Mouse (Mus musculus) midbrain, postnatal 0 days (tissue): ENCODE measurements around the gene Cd300a. TPM values are rescaled to one million over a fixed set of nuclear protein-coding genes. Genes with fewer than 3 reads are reported as not detected.

ENCODE experiments used
- ATAC-seq: fragments of 200-750 bp; cut with Nextera tagmentation; 2 replicates; pipeline ENCODE4 v1.8.0; 2017; ENCODE audit warnings: moderate number of reproducible peaks, mild to moderate bottlenecking, moderate TSS enrichment, moderate library complexity; ENCODE audit not compliant: low FRiP score
- DNase-seq: peaks from one replicate; pipeline ENCODE4 v3.0.0-alpha.2; 2015; ENCODE audit warnings: low spot score
- H3K27ac ChIP-seq: fragments of 300-500 bp; sonication (generic); 2 replicates; pipeline ENCODE4 v1.5.1; 2014; ENCODE audit warnings: low read depth, mild to moderate bottlenecking, low read length, mixed read lengths
- H3K27me3 ChIP-seq: fragments of 300-500 bp; sonication (generic); 2 replicates; pipeline ENCODE4 v1.6.1; 2014; ENCODE audit warnings: low read length, control low read depth, mixed read lengths; ENCODE audit not compliant: insufficient read depth
- H3K36me3 ChIP-seq: fragments of 300-500 bp; sonication (generic); 2 replicates; pipeline ENCODE4 v1.6.1; 2014; ENCODE audit warnings: low read length, control low read depth, mixed read lengths; ENCODE audit not compliant: insufficient read depth
- H3K4me1 ChIP-seq: fragments of 300-500 bp; sonication (generic); 2 replicates; pipeline ENCODE4 v1.6.1; 2014; ENCODE audit warnings: mild to moderate bottlenecking, control low read depth, antibody characterized with exemption, low read length, mixed read lengths; ENCODE audit not compliant: insufficient read depth
- H3K4me2 ChIP-seq: fragments of 300-500 bp; sonication (generic); 2 replicates; pipeline ENCODE4 v1.6.1; 2014; ENCODE audit warnings: low read depth, mild to moderate bottlenecking, low read length, mixed read lengths; ENCODE audit not compliant: poor library complexity, severe bottlenecking
- H3K4me3 ChIP-seq: fragments of 300-500 bp; sonication (generic); 2 replicates; pipeline ENCODE4 v1.5.1; 2014; ENCODE audit warnings: low read depth, mild to moderate bottlenecking, low read length, moderate library complexity
- H3K9ac ChIP-seq: fragments of 300-500 bp; sonication (generic); replicated peaks from 2 replicates; pipeline ENCODE4 v1.6.1; 2014; ENCODE audit warnings: mild to moderate bottlenecking, low read length, moderate library complexity, mixed read lengths; ENCODE audit not compliant: poor library complexity, severe bottlenecking
- H3K9me3 ChIP-seq: fragments of 300-500 bp; sonication (generic); 2 replicates; pipeline ENCODE4 v1.6.1; 2016; ENCODE audit warnings: low read length, control low read depth
- CTCF ChIP-seq: IDR thresholded peaks from 2 replicates; pipeline ENCODE4 v1.5.1; 2016; ENCODE audit warnings: antibody characterized with exemption, mild to moderate bottlenecking
- WGBS: fragments of 180-500 bp; shearing (Covaris S2); extraction: QIAGEN DNeasy Blood & Tissue Kit; methylation state at CpG from one replicate; pipeline ENCODE4 v1.1.7; 2014; 5-methylcytosine and 5-hydroxymethylcytosine counted together
- polyA plus RNA-seq: library from polyadenylated mRNA; unstranded; fragments of >200 nt; fragmentation: Nextera tagmentation; extraction: Ambion mirVana; gene quantifications from 2 replicates; pipeline ENCODE4 v1.2.1, GENCODE M21; 2015
- total RNA-seq: library from RNA; depleted of rRNA; stranded (reverse); fragments of >200 nt; gene quantifications from 2 replicates; pipeline ENCODE4 v1.2.3, GENCODE M21; 2014

Gene Cd300a
- total and polyA plus RNA-seq, 2 experiments from 2014 or later = 1.4 to 1.8 TPM

DNA sequence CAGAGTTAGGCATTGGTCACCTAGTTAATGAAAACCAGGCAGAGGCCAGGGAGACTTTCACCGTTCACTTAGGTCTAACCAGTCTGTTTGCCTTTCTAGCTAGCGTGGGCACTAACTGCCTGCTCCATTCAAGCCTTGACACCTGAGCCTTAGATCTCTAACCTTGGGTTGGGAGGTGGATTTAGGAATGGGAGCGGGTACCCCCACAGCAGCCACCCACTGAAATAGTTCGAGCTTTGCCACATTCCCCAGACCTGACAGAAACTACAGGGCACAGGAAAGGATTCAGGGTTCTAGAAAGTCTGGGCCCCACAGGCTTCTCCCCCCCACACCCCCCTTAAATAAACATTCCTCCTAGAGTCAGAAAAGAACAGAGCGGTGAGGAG, 39.8 kb upstream of the Cd300a start:
- no peak overlapping the region for H3K27ac ChIP-seq
- H3K4me2 ChIP-seq = peak overlapping the region; percentile 97; the same call in 1 of the 2 replicates
- H3K9ac ChIP-seq = no peak overlapping the region
- no peaks in the 10 kb centered on the region for H3K36me3 ChIP-seq
- H3K4me1 ChIP-seq = 0 out of 2 replicates have a peak, but pooled peaks cover 4% of the 10 kb centered on the region
- H3K9me3 ChIP-seq = no peaks in the 10 kb centered on the region
- TF ChIP-seq CTCF = no peak
- ATAC-seq (no peak), DNase-seq (no peak)
- H3K4me3 ChIP-seq = no peak overlapping the region
- WGBS = 23% methylated on average over 5 of the region's 5 CpGs
- H3K27me3 ChIP-seq = peaks cover 42% of the 10 kb centered on the region

DNA sequence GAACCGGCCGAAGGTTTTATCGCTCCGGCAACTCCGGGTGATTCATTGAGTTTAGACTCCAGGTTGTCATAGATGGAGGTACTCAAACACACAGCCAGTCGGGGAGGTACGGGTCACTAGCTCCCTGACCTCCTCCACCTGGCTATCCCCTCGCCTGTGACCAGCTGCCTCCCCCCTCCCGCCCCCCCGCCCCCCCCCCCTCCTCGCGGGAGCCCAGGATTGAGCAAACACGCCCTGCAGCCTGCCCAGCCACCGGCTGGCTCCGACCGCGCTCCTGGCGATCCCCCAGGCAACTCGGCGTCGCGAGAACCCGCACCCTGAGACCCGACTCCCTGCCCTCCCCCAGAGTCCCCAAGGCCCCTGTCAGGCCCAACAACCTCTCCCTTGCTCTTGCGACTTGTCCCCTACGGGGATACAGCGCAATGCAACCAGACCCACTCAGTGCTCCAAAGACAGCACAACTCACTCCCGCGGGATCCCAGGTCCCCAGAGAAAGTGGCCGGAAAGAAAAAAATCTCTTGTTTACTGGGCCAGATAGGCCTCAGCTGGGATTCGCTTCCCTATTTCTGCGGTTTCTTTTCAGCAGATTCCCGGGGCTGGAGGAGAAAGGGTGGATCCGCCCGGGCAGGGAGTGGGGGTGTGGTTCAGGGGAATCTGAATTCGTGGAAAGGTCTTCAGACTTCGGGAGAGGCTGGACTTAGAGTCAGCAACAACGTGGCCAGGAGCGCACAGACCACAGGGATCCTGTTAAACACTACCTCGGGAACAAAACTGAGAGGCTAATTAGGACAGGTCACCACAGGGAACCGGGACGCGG, 39.2 kb upstream of the Cd300a start, which contains the start of gene Gprc5c:
TSS of gene Gprc5c (plus strand) at position 701 of the 817 bp plus-strand sequence.
- no peak for TF ChIP-seq CTCF
- Histone ChIP-seq H3K4me3 (peak within 1 kb of the TSS; percentile 63), H3K4me1 (0 out of 2 replicates have a peak, but pooled peaks cover 4% of the 10 kb centered on the region), H3K9me3 (no peaks in the 10 kb centered on the region), H3K9ac (peak within 1 kb of the TSS; percentile 60), H3K36me3 (no peaks in the 10 kb centered on the region), H3K27ac (no peak within 1 kb of the TSS), H3K27me3 (peaks cover 42% of the 10 kb centered on the region), H3K4me2 (peak within 1 kb of the TSS; percentile 97)
- ATAC-seq (no peak), DNase-seq (no peak)
- WGBS = under 1% methylated on average over 35 of the region's 43 CpGs

DNA sequence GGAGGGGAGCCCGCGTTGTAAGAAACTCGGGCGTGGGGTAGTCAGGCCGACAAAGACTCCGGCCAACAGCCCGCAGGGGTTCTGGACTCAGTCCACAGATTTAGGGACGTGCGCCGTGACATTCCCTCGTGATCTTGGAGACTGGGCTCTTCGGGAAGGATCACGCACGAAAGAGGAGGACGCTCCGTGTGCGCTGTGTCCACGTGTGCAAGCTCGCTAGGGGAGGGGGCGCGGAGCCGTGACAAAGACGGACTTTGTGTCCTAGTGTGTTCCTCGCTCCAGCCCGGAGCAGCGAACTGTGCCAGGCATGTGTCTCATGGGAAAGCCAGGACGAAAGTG, 38.6 kb upstream of the Cd300a start:
- H3K36me3 ChIP-seq = no peaks in the 10 kb centered on the region
- under 1% methylated on average over 27 of the region's 27 CpGs for WGBS
- H3K4me1 ChIP-seq = 0 out of 2 replicates have a peak, but pooled peaks cover 4% of the 10 kb centered on the region
- DNase-seq = peak; percentile 28
- H3K9ac ChIP-seq = peak overlapping the region; percentile 60
- peaks cover 42% of the 10 kb centered on the region for H3K27me3 ChIP-seq
- no peaks in the 10 kb centered on the region for H3K9me3 ChIP-seq
- ATAC-seq = no peak
- H3K4me3 ChIP-seq = peak overlapping the region; percentile 63
- no peak overlapping the region for H3K27ac ChIP-seq
- TF ChIP-seq CTCF = no peak
- peak overlapping the region; percentile 97 for H3K4me2 ChIP-seq

DNA sequence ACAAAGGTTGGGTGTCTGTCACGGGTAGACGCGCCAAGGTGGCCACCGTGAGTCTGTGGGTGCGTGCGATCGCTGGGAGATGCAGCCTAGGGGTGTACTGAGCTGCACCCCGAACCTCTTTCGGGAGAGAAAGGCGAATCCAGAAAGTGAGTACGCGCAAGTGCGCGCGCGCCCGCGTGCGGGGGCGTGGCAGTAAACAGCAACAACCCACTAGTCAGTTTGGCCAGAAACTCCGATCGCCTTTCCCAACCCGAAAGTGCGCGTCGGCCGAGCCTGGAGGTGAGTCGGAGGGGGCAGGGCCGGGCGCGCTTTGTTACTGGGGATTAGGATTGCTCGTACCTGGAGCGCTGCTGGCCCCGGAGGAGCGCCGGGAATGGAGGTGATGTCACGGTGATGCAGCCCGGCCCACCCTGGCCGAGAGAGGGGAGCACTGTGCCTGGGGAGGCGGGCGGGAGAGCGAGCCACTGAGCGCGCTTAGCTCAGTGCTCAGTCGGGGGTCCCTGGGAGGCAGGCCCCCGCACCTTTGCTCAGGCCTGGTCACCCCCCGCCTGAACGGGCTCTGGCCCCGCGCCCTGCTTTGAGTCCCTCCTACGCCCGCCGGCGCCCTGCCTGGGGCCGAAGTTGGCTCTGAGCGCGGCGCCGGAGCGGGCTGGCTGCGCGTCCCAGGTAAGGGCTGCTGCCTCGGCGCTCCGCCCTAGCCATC, 38.1 kb upstream of the Cd300a start:
- peak overlapping the region; percentile 60 for H3K9ac ChIP-seq
- ATAC-seq (peak; percentile 58; the same call in 1 of the 2 replicates), DNase-seq (peak; percentile 40)
- H3K27me3 ChIP-seq = peaks cover 42% of the 10 kb centered on the region
- no peak for TF ChIP-seq CTCF
- H3K4me1 ChIP-seq = 0 out of 2 replicates have a peak, but pooled peaks cover 4% of the 10 kb centered on the region
- H3K36me3 ChIP-seq = no peaks in the 10 kb centered on the region
- 0 out of 2 replicates have a peak overlapping the region, but pooled peaks have one; percentile 20 for H3K27ac ChIP-seq
- no peaks in the 10 kb centered on the region for H3K9me3 ChIP-seq
- H3K4me3 ChIP-seq = peak overlapping the region; percentile 63
- WGBS = under 1% methylated on average over 64 of the region's 65 CpGs
- H3K4me2 ChIP-seq = peak overlapping the region; percentile 97

DNA sequence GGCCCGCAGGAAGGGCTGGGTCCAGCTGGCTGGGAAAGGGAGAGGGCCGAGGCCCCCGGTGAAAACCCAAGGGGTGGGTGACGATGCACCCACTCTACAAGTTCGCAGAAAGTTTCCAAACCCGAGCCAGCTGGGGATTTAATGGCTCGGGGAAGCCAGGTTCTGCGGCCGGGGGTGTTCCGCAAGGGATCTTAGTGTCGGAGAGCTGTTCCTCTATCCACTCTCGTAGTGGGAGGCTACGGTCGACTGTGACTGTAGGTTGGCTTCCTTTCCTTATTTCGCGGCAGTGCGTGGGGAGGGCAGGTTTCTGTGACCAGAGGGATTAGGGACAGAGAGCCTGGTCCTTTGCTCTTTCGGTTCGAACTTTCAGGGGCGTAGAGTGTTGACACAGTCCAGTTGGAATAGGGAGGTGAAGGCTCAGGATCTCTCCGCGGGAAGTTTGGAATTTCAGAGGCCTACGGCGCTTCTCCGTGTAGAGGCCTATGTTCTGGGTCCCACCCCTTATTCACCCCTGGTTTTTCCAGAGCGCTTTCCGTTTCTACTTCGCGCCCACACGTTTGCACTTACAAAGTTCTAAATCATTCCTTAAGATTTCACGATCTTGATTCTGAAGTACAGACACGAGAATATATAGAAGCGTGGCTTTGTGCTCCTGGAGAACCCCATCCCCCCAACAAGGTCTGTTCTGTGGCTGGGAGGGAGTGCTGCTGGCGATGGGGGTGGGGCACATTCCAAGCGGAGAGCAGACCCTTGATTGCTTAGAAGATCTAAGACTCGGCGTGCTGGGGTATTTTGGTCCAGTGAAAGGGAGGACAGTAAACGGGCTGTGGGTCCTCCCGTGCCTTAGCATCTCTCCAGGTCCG, 37.3 kb upstream of the Cd300a start:
- no peaks in the 10 kb centered on the region for H3K9me3 ChIP-seq
- peak overlapping the region; percentile 97 for H3K4me2 ChIP-seq
- WGBS = 2% methylated on average over 40 of the region's 40 CpGs
- H3K4me3 ChIP-seq = peak overlapping the region; percentile 63
- H3K27ac ChIP-seq = 0 out of 2 replicates have a peak overlapping the region, but pooled peaks have one; percentile 20
- H3K27me3 ChIP-seq = peaks cover 42% of the 10 kb centered on the region
- no peaks in the 10 kb centered on the region for H3K36me3 ChIP-seq
- 0 out of 2 replicates have a peak, but pooled peaks cover 4% of the 10 kb centered on the region for H3K4me1 ChIP-seq
- no peak for TF ChIP-seq CTCF
- peak overlapping the region; percentile 60 for H3K9ac ChIP-seq
- no peak for ATAC-seq
- no peak for DNase-seq
